Mouse (Mus musculus) brain, embryonic 14.5 days (tissue): ENCODE measurements around the gene Gp1bb.

Experiments
- CTCF ChIP-seq: fragments of 200-500 bp; IDR thresholded peaks from 2 replicates; pipeline ENCODE4 v1.5.1; 2012; ENCODE audit warnings: inconsistent platforms, mild to moderate bottlenecking, moderate library complexity, borderline replicate concordance; ENCODE audit not compliant: insufficient read depth, insufficient read length; ENCODE audit errors: extremely low read depth
- POLR2A ChIP-seq: fragments of 200-500 bp; IDR thresholded peaks from 2 replicates; pipeline ENCODE4 v1.6.1; 2012; ENCODE audit warnings: mild to moderate bottlenecking, inconsistent platforms, borderline replicate concordance; ENCODE audit not compliant: poor library complexity, insufficient read depth, insufficient read length, severe bottlenecking; ENCODE audit errors: extremely low read depth

DNA sequence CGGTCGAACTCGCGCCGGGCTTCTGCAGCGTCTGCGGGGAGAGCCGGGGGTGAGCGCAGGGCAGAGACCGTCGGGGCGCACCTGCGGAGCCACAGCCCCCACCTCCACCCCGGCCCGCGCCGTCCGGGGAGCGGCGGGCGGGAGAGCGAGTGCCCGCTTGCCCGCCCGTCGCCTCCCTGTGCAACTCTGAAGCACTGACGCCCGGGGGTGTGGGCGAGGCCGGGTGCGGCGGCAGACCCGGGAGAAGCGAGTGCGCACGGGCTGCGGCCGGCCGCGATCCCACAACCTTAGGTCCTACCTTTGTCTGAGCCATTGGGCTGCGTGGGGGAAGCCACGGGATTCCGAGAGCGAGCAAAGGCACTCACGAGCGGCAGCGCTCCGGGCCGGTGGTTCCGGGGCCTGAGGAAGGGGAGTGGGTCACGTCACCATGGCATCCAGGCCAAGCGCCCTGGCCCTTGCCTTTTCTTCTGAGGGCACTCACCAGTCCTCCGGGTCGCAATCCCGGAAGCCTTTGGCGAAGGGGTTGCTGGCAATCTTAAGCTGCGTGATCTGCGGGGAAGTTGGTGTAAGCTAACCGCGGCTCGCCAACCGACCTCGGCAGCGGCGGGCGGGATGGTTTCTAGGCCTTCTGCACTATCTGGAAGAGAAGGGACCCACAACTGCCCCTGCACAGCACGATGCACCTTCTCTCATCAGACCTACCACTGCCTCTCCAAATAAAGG, 39.6 kb downstream of the Gp1bb start:
- TF ChIP-seq CTCF (no peak), POLR2A (no peak)
